Mouse (Mus musculus): ENCODE data around the gene Lingo2. TPM values are rescaled to one million over a fixed set of nuclear protein-coding genes. Genes with fewer than 3 reads are reported as not detected.

The Lingo2 gene
- polyA plus RNA-seq, 1 experiment from 2014 or later = 0.40 TPM

DNA sequence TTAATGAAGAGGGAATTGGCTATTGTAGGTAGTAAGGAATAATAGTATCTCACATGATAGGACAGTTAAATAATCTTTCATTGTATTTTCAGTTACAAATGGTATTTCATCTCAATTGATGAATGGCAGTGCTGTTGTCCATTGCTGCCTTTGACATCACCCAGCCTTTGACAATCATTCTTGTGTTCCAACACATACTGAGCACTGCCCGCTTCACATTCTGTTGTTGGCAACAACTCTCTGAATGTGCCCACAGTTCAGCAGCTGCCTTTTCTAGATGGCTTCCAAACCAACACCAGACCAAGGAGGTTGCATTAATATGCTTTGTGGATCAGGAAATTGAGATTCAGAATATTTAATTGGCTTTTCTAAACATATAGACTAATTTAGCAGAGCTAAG lies 1130.8 kb downstream of the Lingo2 start:
- Histone ChIP-seq H3K9me3 (no peaks in the 10 kb centered on the region), H3K4me2 (no peak overlapping the region), H3K4me1 (no peaks in the 10 kb centered on the region), H3K9ac (no peak overlapping the region), H3K27ac (replicated peaks) (no peak overlapping the region), H3K36me3 (no peaks in the 10 kb centered on the region), H3K4me3 (no peak overlapping the region), H3K27me3 (replicated peaks) (no peaks in the 10 kb centered on the region)
- WGBS = 80% methylated on average over 1 of the region's 1 CpGs
- no peak for ATAC-seq (ENCODE audit: extremely low read depth, insufficient number of reproducible peaks, low FRiP score, low TSS enrichment)

DNA sequence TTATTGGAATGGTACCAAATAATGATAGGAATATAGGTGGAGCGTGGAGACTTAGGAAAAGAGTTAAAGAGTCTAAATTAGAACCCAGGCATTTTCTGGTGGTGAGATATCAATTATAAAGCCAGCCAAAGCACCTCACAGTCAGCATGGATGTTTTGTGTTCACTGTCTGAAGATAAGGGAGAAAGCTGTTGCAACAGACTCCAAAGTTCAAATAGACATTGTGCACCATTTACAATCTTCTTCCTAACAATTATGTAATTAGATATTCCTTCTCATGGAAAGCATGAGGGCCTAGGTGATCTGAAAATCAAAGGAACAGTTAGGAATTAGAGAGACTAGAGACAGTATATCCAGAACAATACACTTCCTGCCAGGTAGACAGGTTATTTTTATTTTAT lies 1136.8 kb downstream of the Lingo2 start:
- Histone ChIP-seq H3K4me2 (no peak overlapping the region), H3K4me3 (no peak overlapping the region), H3K4me1 (no peaks in the 10 kb centered on the region), H3K9ac (no peak overlapping the region), H3K27me3 (replicated peaks) (no peaks in the 10 kb centered on the region), H3K9me3 (no peaks in the 10 kb centered on the region), H3K27ac (replicated peaks) (no peak overlapping the region), H3K36me3 (no peaks in the 10 kb centered on the region)
- WGBS = 68% methylated on average over 1 of the region's 1 CpGs
- ATAC-seq (ENCODE audit: extremely low read depth, insufficient number of reproducible peaks, low FRiP score, low TSS enrichment) = no peak

DNA sequence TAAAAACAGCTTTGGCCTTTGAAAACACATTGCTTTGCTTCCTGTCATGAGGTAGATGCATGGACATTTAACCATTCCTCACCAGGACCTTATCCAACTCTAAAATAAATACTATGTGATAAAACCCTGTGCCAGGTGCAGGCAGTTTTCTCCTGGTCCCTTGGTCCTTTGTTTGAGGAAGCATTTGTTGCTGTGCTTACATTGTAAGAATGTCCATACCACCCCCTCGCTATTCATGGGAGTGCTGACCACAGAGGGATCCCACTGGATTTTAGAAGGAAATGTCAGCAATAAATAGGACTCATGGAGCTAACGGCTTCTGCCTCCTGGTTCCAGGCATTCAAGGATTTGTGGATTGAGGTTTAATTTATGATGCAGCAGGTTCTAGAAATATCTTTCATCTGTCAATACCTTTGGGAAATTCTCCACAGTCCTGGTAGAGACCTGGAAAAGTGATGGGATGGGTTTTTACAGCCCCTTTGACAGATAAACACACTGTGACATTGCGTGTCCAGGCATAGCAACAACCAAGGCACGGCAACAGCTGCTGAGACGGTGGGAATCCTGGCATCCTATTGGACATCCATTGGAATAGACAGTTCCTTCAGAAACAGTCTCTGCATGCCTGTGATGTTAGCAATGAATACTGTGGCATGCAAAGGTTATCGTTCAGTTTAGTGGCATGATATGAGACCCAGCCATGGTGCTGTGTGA lies 1143.9 kb downstream of the Lingo2 start:
- Histone ChIP-seq H3K9ac (no peak overlapping the region), H3K27me3 (replicated peaks) (no peaks in the 10 kb centered on the region), H3K4me2 (no peak overlapping the region), H3K36me3 (no peaks in the 10 kb centered on the region), H3K4me3 (no peak overlapping the region), H3K9me3 (no peaks in the 10 kb centered on the region), H3K27ac (replicated peaks) (no peak overlapping the region), H3K4me1 (no peaks in the 10 kb centered on the region)
- ATAC-seq (ENCODE audit: extremely low read depth, insufficient number of reproducible peaks, low FRiP score, low TSS enrichment) = no peak
- 75% methylated on average over 6 of the region's 6 CpGs for WGBS

DNA sequence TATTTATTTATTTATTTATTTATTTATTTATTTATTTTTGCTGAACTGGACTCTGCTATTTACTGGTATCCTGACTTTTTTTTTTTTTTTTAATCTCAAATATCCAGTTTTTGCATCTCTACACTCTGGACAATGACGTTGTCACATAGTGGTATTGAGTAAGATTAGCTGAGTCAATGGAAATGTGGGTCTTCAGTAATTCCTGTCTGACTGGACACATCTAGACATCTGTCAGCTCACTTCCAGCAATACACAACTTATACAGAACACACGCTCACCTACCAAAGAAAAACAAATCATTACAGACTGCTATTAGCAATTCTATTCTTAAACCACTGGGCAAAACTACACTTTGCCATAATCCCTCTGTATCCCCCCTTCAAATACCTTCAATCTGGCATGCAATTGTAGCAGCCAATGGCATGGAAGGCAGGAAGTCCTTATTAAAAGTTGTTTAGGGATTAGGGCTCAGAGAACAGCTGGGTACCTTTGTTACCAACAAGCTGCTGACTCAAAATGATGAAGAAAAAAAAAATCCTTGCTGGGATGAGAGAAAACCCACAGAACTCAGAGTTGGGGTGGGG lies 1144.6 kb downstream of the Lingo2 start:
- Histone ChIP-seq H3K4me3 (no peak overlapping the region), H3K4me2 (no peak overlapping the region), H3K36me3 (no peaks in the 10 kb centered on the region), H3K27ac (replicated peaks) (no peak overlapping the region), H3K27me3 (replicated peaks) (no peaks in the 10 kb centered on the region), H3K9ac (no peak overlapping the region), H3K4me1 (no peaks in the 10 kb centered on the region), H3K9me3 (no peaks in the 10 kb centered on the region)
- 72% methylated on average over 2 of the region's 2 CpGs for WGBS
- no peak for ATAC-seq (ENCODE audit: extremely low read depth, insufficient number of reproducible peaks, low FRiP score, low TSS enrichment)

DNA sequence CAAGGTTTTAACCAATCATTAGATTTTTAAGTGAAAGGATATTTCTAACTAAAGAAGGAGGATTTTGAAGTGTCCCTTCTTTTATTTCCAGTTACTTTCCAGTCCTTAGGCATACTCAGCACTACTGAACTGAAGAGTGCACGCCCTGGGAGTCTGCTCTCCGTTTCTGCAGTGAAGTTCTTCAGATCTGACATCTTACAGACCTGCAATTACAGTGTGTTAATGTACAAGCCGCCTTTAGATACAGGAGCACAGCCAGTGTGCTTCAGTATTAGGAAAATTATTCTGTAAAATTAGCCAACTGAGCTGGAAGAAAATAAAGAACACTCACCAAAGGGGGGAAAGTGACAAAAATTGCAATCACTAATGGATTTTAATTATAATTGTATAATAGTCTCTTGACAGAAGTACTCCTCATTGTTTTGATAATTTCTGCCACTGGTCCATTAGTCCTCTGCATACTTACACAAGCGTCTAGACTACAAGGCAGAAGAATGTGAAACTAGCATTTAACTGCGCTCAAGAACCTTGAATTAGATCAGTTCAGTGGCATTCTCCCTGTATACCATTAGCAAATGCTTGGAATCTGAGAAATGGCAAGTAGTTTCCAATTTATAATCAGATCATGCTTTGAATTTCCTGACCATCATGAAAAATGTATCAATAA lies 1167.2 kb downstream of the Lingo2 start:
- Histone ChIP-seq H3K9me3 (no peaks in the 10 kb centered on the region), H3K27me3 (replicated peaks) (no peaks in the 10 kb centered on the region), H3K27ac (replicated peaks) (no peak overlapping the region), H3K4me1 (no peaks in the 10 kb centered on the region), H3K4me3 (no peak overlapping the region), H3K4me2 (no peak overlapping the region), H3K9ac (no peak overlapping the region), H3K36me3 (no peaks in the 10 kb centered on the region)
- no peak for ATAC-seq (ENCODE audit: extremely low read depth, insufficient number of reproducible peaks, low FRiP score, low TSS enrichment)
- 62% methylated on average over 5 of the region's 5 CpGs for WGBS

DNA sequence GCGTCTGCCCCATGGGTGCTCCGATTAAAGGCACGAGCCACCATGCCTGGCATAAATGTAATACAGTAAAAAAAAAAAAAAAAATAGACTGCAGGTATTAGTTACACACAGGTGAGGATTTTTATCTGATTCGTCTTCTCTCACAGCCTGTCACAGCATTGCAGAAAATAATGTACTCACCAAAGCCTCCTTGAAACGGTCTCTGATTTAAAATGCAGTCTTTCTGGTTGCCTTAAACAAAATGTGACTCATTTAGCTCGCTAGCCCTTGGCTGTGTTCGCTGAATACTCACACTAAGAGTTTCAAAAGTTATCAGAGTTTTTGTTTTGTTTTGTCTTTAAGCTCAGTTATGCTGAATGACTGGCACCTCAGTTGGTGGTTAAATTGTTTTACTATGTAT lies 1180.7 kb downstream of the Lingo2 start:
- no peak overlapping the region for H3K9ac ChIP-seq
- no peaks in the 10 kb centered on the region for H3K27me3 ChIP-seq (replicated peaks)
- H3K9me3 ChIP-seq = no peaks in the 10 kb centered on the region
- H3K4me1 ChIP-seq = no peaks in the 10 kb centered on the region
- 73% methylated on average over 7 of the region's 7 CpGs for WGBS
- H3K27ac ChIP-seq (replicated peaks) = no peak overlapping the region
- no peaks in the 10 kb centered on the region for H3K36me3 ChIP-seq
- no peak for ATAC-seq (ENCODE audit: extremely low read depth, insufficient number of reproducible peaks, low FRiP score, low TSS enrichment)
- no peak overlapping the region for H3K4me2 ChIP-seq
- no peak overlapping the region for H3K4me3 ChIP-seq

DNA sequence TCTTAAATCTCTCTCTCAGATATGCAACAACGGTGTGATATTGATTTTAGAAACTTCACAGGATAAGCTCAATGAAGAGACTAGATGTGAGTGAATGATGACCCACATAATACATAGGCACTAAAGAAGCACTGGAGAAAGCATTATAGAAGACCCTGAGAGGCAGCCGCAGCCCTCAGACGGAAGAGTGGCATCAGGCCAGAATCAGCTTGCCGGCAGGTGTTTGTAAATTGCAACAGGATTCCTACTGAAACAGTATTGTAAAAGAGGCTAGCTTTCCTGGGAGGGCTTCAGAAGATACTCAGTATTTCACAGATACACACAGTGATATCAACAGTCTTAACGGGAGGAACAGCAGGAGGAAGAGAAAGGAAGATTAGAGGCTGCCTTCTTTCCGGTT lies 1184.6 kb downstream of the Lingo2 start:
- no peak overlapping the region for H3K27ac ChIP-seq (replicated peaks)
- ATAC-seq (ENCODE audit: extremely low read depth, insufficient number of reproducible peaks, low FRiP score, low TSS enrichment) = no peak
- 68% methylated on average over 6 of the region's 6 CpGs for WGBS
- H3K4me2 ChIP-seq = no peak overlapping the region
- H3K9ac ChIP-seq = no peak overlapping the region
- no peaks in the 10 kb centered on the region for H3K4me1 ChIP-seq
- H3K36me3 ChIP-seq = no peaks in the 10 kb centered on the region
- no peaks in the 10 kb centered on the region for H3K27me3 ChIP-seq (replicated peaks)
- H3K9me3 ChIP-seq = no peaks in the 10 kb centered on the region
- no peak overlapping the region for H3K4me3 ChIP-seq

DNA sequence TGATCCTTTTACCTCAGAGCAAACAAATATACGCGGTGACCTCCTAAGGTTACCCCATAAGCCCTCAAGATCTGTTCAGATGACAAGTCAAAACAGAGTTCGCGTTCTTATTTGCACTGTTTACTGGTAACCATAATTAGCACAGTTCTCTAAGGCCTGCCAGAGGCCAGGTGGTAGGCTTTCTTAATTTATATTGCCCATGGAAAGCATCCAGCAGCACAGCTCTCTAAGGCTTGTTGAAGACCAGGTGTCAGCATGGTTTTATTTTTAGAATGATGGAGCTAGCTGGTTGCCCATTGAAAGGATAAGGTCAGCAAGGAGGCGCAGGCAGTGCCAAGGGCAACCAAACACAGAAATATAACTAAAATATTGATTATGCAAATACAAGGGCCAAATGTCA lies 1190.4 kb downstream of the Lingo2 start:
- no peaks in the 10 kb centered on the region for H3K9me3 ChIP-seq
- no peaks in the 10 kb centered on the region for H3K36me3 ChIP-seq
- ATAC-seq (ENCODE audit: extremely low read depth, insufficient number of reproducible peaks, low FRiP score, low TSS enrichment) = no peak
- H3K9ac ChIP-seq = no peak overlapping the region
- no peaks in the 10 kb centered on the region for H3K4me1 ChIP-seq
- H3K27me3 ChIP-seq (replicated peaks) = no peaks in the 10 kb centered on the region
- no peak overlapping the region for H3K4me3 ChIP-seq
- no peak overlapping the region for H3K4me2 ChIP-seq
- no peak overlapping the region for H3K27ac ChIP-seq (replicated peaks)
- 76% methylated on average over 5 of the region's 5 CpGs for WGBS

DNA sequence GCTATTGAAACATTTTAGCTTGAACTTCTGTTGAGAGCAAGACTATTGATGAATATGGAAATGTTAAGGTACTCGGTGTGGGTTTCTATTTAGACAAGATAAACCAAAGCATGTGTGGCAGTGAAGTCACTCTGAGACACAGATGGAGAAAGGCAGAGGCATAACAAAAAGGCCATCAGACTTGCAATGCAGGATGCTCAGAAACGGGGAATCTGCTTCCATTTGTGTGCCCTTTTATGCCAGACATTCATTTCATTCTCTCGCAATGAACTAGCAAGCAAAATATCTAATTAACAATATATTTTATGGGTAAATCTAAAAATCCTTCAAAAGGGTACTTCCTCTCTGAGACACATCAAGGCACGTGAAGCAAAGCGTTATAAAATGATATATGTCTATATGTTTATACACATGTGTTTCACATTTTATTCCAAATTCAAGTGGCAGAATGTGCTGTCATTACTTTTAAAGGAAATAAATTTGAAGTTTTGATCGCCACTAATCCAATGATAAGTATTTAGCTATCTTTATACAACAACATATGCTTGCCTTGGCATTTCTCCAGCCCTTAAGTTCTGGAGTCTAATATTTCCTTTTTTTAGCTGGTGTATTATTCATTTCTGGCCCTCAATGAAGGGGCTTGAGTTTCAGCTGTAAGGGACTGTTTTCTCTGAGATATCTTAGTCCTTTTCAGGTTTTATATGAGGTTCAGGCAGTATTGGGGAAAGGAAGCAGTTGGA lies 1199.3 kb downstream of the Lingo2 start:
- no peak overlapping the region for H3K4me3 ChIP-seq
- H3K9me3 ChIP-seq = no peaks in the 10 kb centered on the region
- H3K4me1 ChIP-seq = no peaks in the 10 kb centered on the region
- 61% methylated on average over 6 of the region's 6 CpGs for WGBS
- H3K36me3 ChIP-seq = no peaks in the 10 kb centered on the region
- no peak for ATAC-seq (ENCODE audit: extremely low read depth, insufficient number of reproducible peaks, low FRiP score, low TSS enrichment)
- no peak overlapping the region for H3K27ac ChIP-seq (replicated peaks)
- H3K9ac ChIP-seq = no peak overlapping the region
- no peak overlapping the region for H3K4me2 ChIP-seq
- no peaks in the 10 kb centered on the region for H3K27me3 ChIP-seq (replicated peaks)

DNA sequence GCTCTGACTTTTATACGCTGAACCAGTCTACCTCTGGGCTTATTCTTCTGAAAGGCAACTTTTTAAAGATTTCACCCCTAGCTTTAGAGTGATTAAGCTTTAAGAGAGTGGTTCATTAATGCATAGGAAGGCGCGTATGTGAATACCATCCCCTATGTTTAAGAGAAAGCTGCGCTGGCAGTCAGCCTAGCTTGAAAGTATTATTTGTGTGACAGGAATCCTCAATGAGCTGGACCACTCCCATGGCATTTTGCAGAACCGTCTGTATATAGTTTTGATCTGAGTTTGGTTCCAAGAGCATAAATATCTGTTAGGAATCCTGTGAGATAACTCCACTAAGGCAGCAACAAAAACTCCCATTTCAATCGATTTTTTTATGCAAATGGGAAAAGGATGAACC lies 1204.9 kb downstream of the Lingo2 start:
- Histone ChIP-seq H3K9me3 (no peaks in the 10 kb centered on the region), H3K27me3 (replicated peaks) (no peaks in the 10 kb centered on the region), H3K27ac (replicated peaks) (no peak overlapping the region), H3K4me3 (no peak overlapping the region), H3K36me3 (no peaks in the 10 kb centered on the region), H3K4me1 (no peaks in the 10 kb centered on the region), H3K4me2 (no peak overlapping the region), H3K9ac (no peak overlapping the region)
- no peak for ATAC-seq (ENCODE audit: extremely low read depth, insufficient number of reproducible peaks, low FRiP score, low TSS enrichment)
- 73% methylated on average over 6 of the region's 6 CpGs for WGBS

DNA sequence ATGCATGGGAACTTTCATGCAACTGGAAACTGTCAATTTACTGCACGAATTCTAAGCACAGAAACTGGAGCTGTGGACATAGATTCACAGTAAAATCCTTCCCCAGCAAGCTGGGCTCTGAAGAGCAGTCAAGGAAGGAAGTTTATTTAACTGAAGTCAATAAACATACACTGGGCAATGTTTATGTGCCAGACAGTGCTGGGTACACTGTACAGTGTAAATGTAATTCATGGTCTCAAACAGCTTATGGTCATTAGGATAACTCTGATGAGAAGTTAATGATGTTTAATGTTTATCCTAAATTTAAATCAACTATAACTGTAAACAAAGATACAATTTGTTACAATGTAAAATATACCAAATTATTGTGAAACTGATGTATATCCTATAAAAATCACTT lies 1226.8 kb downstream of the Lingo2 start:
- Histone ChIP-seq H3K27ac (replicated peaks) (no peak overlapping the region), H3K4me3 (no peak overlapping the region), H3K4me1 (no peaks in the 10 kb centered on the region), H3K9me3 (peaks cover 6% of the 10 kb centered on the region; the same call in 1 of the 2 replicates), H3K9ac (no peak overlapping the region), H3K4me2 (no peak overlapping the region), H3K27me3 (replicated peaks) (no peaks in the 10 kb centered on the region), H3K36me3 (no peaks in the 10 kb centered on the region)
- WGBS = 52% methylated on average over 1 of the region's 1 CpGs
- no peak for ATAC-seq (ENCODE audit: extremely low read depth, insufficient number of reproducible peaks, low FRiP score, low TSS enrichment)

All from heart, embryonic 13.5 days (tissue).